Mouse (Mus musculus) small intestine, adult 2 months (tissue): Measurements from ENCODE around the gene Gm17469. TPM values are rescaled to one million over a fixed set of nuclear protein-coding genes. Genes with fewer than 3 reads are reported as not detected.
"Not testable (repeated sequence)": the region's sequence is repeated elsewhere in the genome, so short reads cannot be mapped to it uniquely, and the experiment has no call there.

Experiments
- H3K27ac ChIP-seq: fragments of 200-500 bp; 2 replicates; pipeline ENCODE4 v1.5.1; 2012; ENCODE audit warnings: low read depth, low read length, control low read depth, inconsistent platforms; ENCODE audit not compliant: insufficient read depth
- H3K27me3 ChIP-seq: fragments of 200-500 bp; 2 replicates; pipeline ENCODE4 v1.6.1; 2012; ENCODE audit warnings: mild to moderate bottlenecking, moderate library complexity, low read length, inconsistent platforms; ENCODE audit not compliant: control insufficient read depth, insufficient read depth
- H3K36me3 ChIP-seq: fragments of 200-500 bp; 2 replicates; pipeline ENCODE4 v1.6.1; 2012; ENCODE audit warnings: mild to moderate bottlenecking, low read length, control low read depth, inconsistent platforms; ENCODE audit not compliant: control insufficient read depth, insufficient read depth
- H3K4me1 ChIP-seq: fragments of 200-500 bp; 2 replicates; pipeline ENCODE4 v1.6.1; 2012; ENCODE audit warnings: low read length, inconsistent platforms, mixed read lengths; ENCODE audit not compliant: control insufficient read depth, insufficient read depth, insufficient read length
- H3K4me3 ChIP-seq: fragments of 200-500 bp; 2 replicates; pipeline ENCODE4 v1.5.1; 2012; ENCODE audit warnings: low read depth, mild to moderate bottlenecking, control low read depth, inconsistent platforms, low read length, moderate library complexity
- WGBS: fragments of 180-500 bp; shearing (Covaris S2); methylation state at CpG from one replicate; pipeline ENCODE4 v1.1.7; 2018; 5-methylcytosine and 5-hydroxymethylcytosine counted together
- polyA plus RNA-seq: library from polyadenylated mRNA; depleted of rRNA; stranded (reverse); fragments of >200 nt; gene quantifications from 2 replicates; pipeline ENCODE4 v1.2.3, GENCODE M21; 2012; rRNA removed

Gene Gm17469
- polyA plus RNA-seq = not detected in 2 replicates

- not testable (repeated sequence) for H3K4me1 ChIP-seq, H3K27me3 ChIP-seq, H3K36me3 ChIP-seq, H3K4me3 ChIP-seq, H3K27ac ChIP-seq
- WGBS = no CpG with 5 or more reads among the region's 4 CpGs
Measured at GRCm38 (mm10) chrX:124629593-124629992, at the start of gene Gm17469. Gene Gm17469 (plus strand): TSS chrX:124629893.

Other genes with a start within 250 kb of the Gm17469 start
- not detected in 2 replicates for gene Gm17584, start 129.3 kb upstream of the Gm17469 start, polyA plus RNA-seq